Mouse (Mus musculus) G1E (cell line): ENCODE results near the gene Arhgef10l. TPM values are rescaled to one million over a fixed set of nuclear protein-coding genes. Genes with fewer than 3 reads are reported as not detected.

Experiments used
- ATAC-seq: 2 replicates; pipeline ENCODE4 v1.8.0; 2016; ENCODE audit warnings: mild to moderate bottlenecking; ENCODE audit not compliant: insufficient number of reproducible peaks, poor library complexity, low FRiP score, severe bottlenecking; ENCODE audit errors: extremely low read depth
- DNase-seq: peaks from one replicate; pipeline ENCODE4 v3.0.0; 2012; ENCODE audit warnings: low spot score
- H3K27me3 ChIP-seq: 2 replicates; pipeline ENCODE4 v1.6.1; 2012; ENCODE audit warnings: mild to moderate bottlenecking, low read length, inconsistent platforms; ENCODE audit not compliant: insufficient read depth
- H3K36me3 ChIP-seq: replicated peaks from 2 replicates; pipeline ENCODE3; 2012; ENCODE audit warnings: mild to moderate bottlenecking, inconsistent platforms
- H3K4me1 ChIP-seq: 2 replicates; pipeline ENCODE4 v1.6.1; 2012; ENCODE audit warnings: low read depth, low read length, inconsistent platforms, mixed read lengths; ENCODE audit not compliant: insufficient read depth
- H3K4me3 ChIP-seq: 2 replicates; pipeline ENCODE4 v1.5.1; 2012; ENCODE audit warnings: low read depth, mild to moderate bottlenecking, inconsistent platforms, low read length, moderate library complexity, mixed read lengths
- H3K9me3 ChIP-seq: replicated peaks from 2 replicates; pipeline ENCODE4 v1.6.1; 2012; ENCODE audit warnings: inconsistent platforms
- CTCF ChIP-seq: IDR thresholded peaks from 2 replicates; pipeline ENCODE4 v1.5.1; 2012; ENCODE audit warnings: low read depth, low read length, inconsistent platforms, mixed read lengths
- GATA1 ChIP-seq: IDR thresholded peaks from 2 replicates; pipeline ENCODE4 v1.6.1; 2012; ENCODE audit warnings: borderline replicate concordance, low read length, inconsistent platforms, mixed read lengths
- GATA2 ChIP-seq: IDR thresholded peaks from 2 replicates; pipeline ENCODE4 v1.6.1; 2012; ENCODE audit warnings: low read depth, low read length, inconsistent platforms, borderline replicate concordance
- POLR2AphosphoS5 ChIP-seq: IDR thresholded peaks from 2 replicates; pipeline ENCODE4 v1.6.1; 2012; ENCODE audit warnings: low read depth, low read length, inconsistent platforms; ENCODE audit not compliant: insufficient replicate concordance
- TAL1 ChIP-seq: conservative IDR thresholded peaks from 2 replicates; pipeline ENCODE4 v1.6.1; 2012; ENCODE audit warnings: low read depth, low read length, inconsistent platforms, mixed read lengths
- polyA plus RNA-seq: library from polyadenylated mRNA; stranded (reverse); fragments of >175 nt; gene quantifications from 2 replicates; pipeline ENCODE4 v1.2.3, GENCODE M21; 2012
- total RNA-seq, 2 experiments: library from RNA; stranded (forward) in 1 of 2; stranded (reverse) in 1 of 2; fragments of 200-1000 nt in 1 of 2; fragments of >200 nt in 1 of 2; fragmentation: Nextera tagmentation in 1 of 2; gene quantifications; 2 replicates each; pipeline ENCODE4 v1.2.3; 2014 to 2017

Arhgef10l gene
- total and polyA plus RNA-seq, 3 experiments, result 24.7 to 32.6 (median 25.0) TPM

DNA sequence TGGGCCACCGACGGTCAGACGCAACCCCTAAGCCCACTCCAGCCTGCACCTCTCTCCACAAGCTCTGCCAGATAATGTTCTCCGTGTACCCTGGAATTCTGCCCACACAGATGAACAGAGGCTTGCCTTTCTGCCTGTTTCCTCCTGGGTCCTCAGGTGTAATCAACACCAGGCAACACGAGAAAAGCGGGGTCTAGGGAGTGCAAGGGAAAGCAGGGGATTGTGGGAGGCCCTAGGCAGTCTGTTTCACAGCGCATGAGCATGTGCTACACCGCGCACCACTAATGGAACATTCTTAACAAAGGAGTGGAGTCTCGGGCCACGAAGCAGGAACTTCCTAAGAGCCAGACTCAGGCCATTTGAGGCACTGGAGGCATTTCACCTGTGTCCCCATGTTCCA is 182.7 kb downstream of the Arhgef10l start:
- TF ChIP-seq POLR2AphosphoS5 (no peak), CTCF (no peak), TAL1 (no peak), GATA2 (no peak)
- H3K36me3 ChIP-seq, result no peaks in the 10 kb centered on the region
- no peak for ATAC-seq

DNA sequence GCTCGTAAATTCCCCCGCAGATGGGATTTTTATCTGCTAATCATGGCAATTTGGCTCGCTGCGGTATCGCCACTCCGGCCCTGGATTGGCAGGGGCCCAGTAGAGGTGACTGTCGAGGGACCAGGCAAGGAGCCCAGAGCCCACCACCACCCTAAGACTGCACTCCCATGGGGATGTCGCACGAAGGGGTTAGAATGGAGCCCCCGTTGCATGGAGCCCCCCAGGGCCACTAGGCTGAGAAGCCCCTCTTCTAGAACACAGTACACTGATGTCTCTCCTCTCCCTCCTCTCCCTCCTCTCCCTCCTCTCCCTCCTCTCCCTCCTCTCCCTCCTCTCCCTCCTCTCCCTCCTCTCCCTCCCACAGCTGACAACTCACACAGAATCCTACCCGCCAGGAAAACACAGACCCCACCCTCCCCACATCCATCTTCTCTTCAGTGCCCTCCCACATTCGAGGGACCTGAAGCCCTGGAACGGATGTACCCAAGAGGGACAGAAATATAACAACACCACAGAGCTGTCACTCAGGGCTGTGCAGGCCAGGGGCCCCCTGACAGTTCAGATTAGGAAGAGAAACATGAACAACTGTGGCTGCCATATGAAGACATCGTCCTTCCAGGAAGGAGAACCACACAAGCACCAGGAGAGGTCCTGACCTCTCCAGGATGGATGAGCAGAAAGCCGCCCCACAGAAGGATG is 185.3 kb downstream of the Arhgef10l start:
- Histone ChIP-seq H3K9me3 (peaks cover 83% of the 10 kb centered on the region), H3K4me3 (no peak overlapping the region), H3K27me3 (no peaks in the 10 kb centered on the region), H3K36me3 (no peaks in the 10 kb centered on the region), H3K4me1 (no peaks in the 10 kb centered on the region)
- DNase-seq (no peak), ATAC-seq (no peak)
- TF ChIP-seq TAL1 (no peak), GATA2 (no peak), GATA1 (no peak), CTCF (no peak), POLR2AphosphoS5 (no peak)

More for the DNA sequence above, 182.7 kb downstream of the Arhgef10l start:
- no peaks in the 10 kb centered on the region for H3K4me1 ChIP-seq
- peaks cover 79% of the 10 kb centered on the region for H3K9me3 ChIP-seq
- no peaks in the 10 kb centered on the region for H3K27me3 ChIP-seq
- no peak overlapping the region for H3K4me3 ChIP-seq
- no peak for DNase-seq

- Histone ChIP-seq H3K27me3 (no peaks in the 10 kb centered on the region), H3K9me3 (peaks cover 93% of the 10 kb centered on the region), H3K36me3 (no peaks in the 10 kb centered on the region), H3K4me3 (no peak overlapping the region), H3K4me1 (no peaks in the 10 kb centered on the region)
- TF ChIP-seq GATA1 (no peak), CTCF (no peak), TAL1 (no peak), GATA2 (no peak), POLR2AphosphoS5 (no peak)
- ATAC-seq (no peak), DNase-seq (no peak)
These were observed 190.6 kb downstream of the Arhgef10l start for GRCm38 (mm10) chr4:140475194-140475593.

DNA sequence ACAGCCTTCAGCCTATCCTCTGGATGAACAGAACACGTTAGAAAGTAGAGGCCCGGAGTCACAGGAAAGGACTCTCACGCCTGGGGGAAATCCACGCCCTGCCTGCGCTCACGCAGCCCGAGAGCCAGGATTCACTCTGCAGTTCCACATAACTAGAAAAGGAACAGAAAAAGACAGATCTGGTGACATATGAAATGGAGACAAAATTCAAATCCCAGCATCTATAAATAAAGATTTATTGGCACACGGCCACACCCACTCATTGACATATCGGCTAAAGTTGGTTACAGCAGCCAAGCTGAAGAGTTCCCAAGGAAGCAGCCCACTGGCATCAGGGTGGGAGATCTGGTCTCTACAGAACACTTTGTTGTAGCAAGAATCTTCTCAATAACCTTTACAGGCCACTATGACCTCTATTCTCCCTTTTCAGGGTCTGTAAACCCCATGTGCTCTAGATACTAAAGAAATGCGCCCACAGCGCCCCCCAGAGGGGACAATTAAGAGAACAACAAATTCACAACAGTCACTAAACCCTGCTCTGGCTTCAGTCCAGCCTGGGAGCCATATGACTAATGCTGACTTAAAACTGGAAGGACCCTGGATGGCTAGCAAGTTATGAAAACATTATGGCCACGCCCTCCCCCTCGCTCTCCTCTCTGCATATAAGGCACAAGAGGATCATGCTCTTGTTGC is 195.9 kb downstream of the Arhgef10l start:
- Histone ChIP-seq H3K4me1 (no peaks in the 10 kb centered on the region), H3K27me3 (no peaks in the 10 kb centered on the region; the same call in 1 of the 2 replicates), H3K36me3 (no peaks in the 10 kb centered on the region), H3K4me3 (no peak overlapping the region), H3K9me3 (peaks cover 85% of the 10 kb centered on the region)
- ATAC-seq, result no peak
- no peak for DNase-seq
- TF ChIP-seq TAL1, result no peak
- TF ChIP-seq GATA2, result no peak
- TF ChIP-seq CTCF, result no peak
- no peak for TF ChIP-seq GATA1
- no peak for TF ChIP-seq POLR2AphosphoS5

GRCm38 (mm10) chr4:140467254-140467791 is 198.5 kb downstream of the Arhgef10l start:
- Histone ChIP-seq H3K36me3 (no peaks in the 10 kb centered on the region), H3K4me3 (no peak overlapping the region), H3K27me3 (no peaks in the 10 kb centered on the region; the same call in 1 of the 2 replicates), H3K9me3 (peaks cover 84% of the 10 kb centered on the region), H3K4me1 (no peaks in the 10 kb centered on the region)
- ATAC-seq, result no peak
- DNase-seq, result no peak
- TF ChIP-seq POLR2AphosphoS5 (no peak), GATA1 (no peak), GATA2 (no peak), TAL1 (no peak), CTCF (no peak)

Other genes with a start within 250 kb of the Arhgef10l start
- gene Rcc2, start 34.5 kb upstream of the Arhgef10l start, total RNA-seq (2014; fragmentation: Nextera tagmentation), result 205 and 239 TPM in 2 replicates
- gene Rcc2, start 34.5 kb upstream of the Arhgef10l start, total RNA-seq (2017), result 106 and 117 TPM in 2 replicates
- 443 and 525 TPM in 2 replicates for gene Rcc2, start 34.5 kb upstream of the Arhgef10l start, polyA plus RNA-seq
- not detected in 2 replicates for gene Padi6, start 76.6 kb upstream of the Arhgef10l start, total RNA-seq (2014; fragmentation: Nextera tagmentation)
- not detected in 2 replicates for gene Padi6, start 76.6 kb upstream of the Arhgef10l start, total RNA-seq (2017)
- gene Padi6, start 76.6 kb upstream of the Arhgef10l start, polyA plus RNA-seq, result not detected in 2 replicates
- not detected in 2 replicates for gene Padi4, start 108.2 kb upstream of the Arhgef10l start, total RNA-seq (2014; fragmentation: Nextera tagmentation)
- gene Padi4, start 108.2 kb upstream of the Arhgef10l start, total RNA-seq (2017), result not detected in 2 replicates
- gene Padi4, start 108.2 kb upstream of the Arhgef10l start, polyA plus RNA-seq, result 0.02 TPM in 1 of 2 replicates, not detected in the other
- 0.92 and 1.1 TPM in 2 replicates for gene Padi3, start 144.6 kb upstream of the Arhgef10l start, total RNA-seq (2014; fragmentation: Nextera tagmentation)
- 17.6 and 19.1 TPM in 2 replicates for gene Padi3, start 144.6 kb upstream of the Arhgef10l start, total RNA-seq (2017)
- 1.8 TPM in 2 replicates for gene Padi3, start 144.6 kb upstream of the Arhgef10l start, polyA plus RNA-seq
- not detected in 2 replicates for gene Padi1, start 179.8 kb upstream of the Arhgef10l start, total RNA-seq (2014; fragmentation: Nextera tagmentation)
- gene Padi1, start 179.8 kb upstream of the Arhgef10l start, total RNA-seq (2017), result 0.12 and 0.16 TPM in 2 replicates
- 0.03 TPM in 2 replicates for gene Padi1, start 179.8 kb upstream of the Arhgef10l start, polyA plus RNA-seq
- 0.34 TPM in 1 of 2 replicates, not detected in the other for gene Padi2, start 240.3 kb upstream of the Arhgef10l start, total RNA-seq (2014; fragmentation: Nextera tagmentation)
- 0.46 and 0.82 TPM in 2 replicates for gene Padi2, start 240.3 kb upstream of the Arhgef10l start, total RNA-seq (2017)
- 0.11 and 0.21 TPM in 2 replicates for gene Padi2, start 240.3 kb upstream of the Arhgef10l start, polyA plus RNA-seq